Mouse (Mus musculus): ENCODE measurements at regions not wholly inside any gene's neighbourhood (a gene's known extent, or its start where the extent isn't known, plus 50 kb on each side); places are given as distances from the start of the nearest gene placed in this dataset.
A peak's percentile ranks its signal among the peaks of the same experiment; 100 is the strongest.

DNA sequence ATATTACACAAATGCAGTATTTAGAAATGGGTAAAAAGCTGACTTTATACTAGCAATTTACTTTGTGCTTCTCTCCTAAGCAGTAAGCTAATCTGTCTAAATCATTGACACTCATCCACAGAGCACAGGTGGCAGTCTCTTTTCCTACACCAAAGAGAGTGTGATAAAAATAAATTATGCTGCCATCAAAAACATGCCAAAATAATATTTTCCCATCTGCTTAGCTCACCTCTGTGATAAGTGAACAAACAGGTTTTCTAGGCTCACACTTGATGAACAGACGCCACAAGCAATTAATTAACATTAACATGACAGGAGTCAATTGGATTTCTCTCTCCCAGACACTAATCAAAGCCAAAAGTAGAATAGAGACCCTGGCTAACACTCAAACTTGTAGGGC lies 451.2 kb downstream of the Bmp2 start:
- Histone ChIP-seq H3K27me3 (ENCODE audit: insufficient read depth, low read length) (no peaks in the 10 kb centered on the region), H3K36me3 (ENCODE audit: insufficient read depth, low read length) (no peaks in the 10 kb centered on the region), H3K4me2 (ENCODE audit: low read depth, low read length, poor library complexity, severe bottlenecking) (no peak overlapping the region), H3K9me3 (ENCODE audit: low read length) (no peaks in the 10 kb centered on the region), H3K27ac (ENCODE audit: low read depth, low read length) (no peak overlapping the region), H3K9ac (replicated peaks; ENCODE audit: low read length, poor library complexity, severe bottlenecking) (no peak overlapping the region), H3K4me3 (ENCODE audit: low read depth, low read length) (no peak overlapping the region), H3K4me1 (ENCODE audit: insufficient read depth, low read length) (no peaks in the 10 kb centered on the region)
- DNase-seq (ENCODE audit: low spot score) (peak; percentile 54), ATAC-seq (ENCODE audit: low FRiP score) (no peak)
- no peak for TF ChIP-seq CTCF (IDR thresholded peaks at IDR 0.05)
- WGBS: 71% methylated on average over 1 of the region's 1 CpGs

DNA sequence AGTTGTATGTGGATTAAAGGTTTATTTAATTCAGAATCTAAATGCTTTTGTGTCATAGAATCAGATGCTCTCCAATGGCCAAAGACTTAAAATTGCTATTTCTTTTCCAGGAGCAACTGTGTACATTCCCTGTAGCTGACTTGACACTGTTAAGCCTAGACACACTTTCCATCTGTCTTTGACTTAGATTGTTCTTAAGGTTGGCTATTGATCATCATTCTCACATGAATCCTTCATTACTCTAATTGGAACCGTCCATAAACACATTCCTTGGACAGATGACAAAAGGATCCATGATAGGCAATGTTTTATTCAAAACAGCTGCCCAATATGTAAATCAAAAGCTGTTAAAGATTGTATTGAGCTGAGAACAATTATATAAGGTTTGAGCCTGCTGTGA lies 442.8 kb downstream of the Bmp2 start:
- no peak overlapping the region for H3K27ac ChIP-seq (ENCODE audit: low read depth, low read length)
- H3K36me3 ChIP-seq (ENCODE audit: insufficient read depth, low read length): no peaks in the 10 kb centered on the region
- DNase-seq (ENCODE audit: low spot score) (no peak), ATAC-seq (ENCODE audit: low FRiP score) (no peak)
- no peak for TF ChIP-seq CTCF (IDR thresholded peaks at IDR 0.05)
- WGBS: 25% methylated on average over 1 of the region's 1 CpGs
- no peak overlapping the region for H3K4me3 ChIP-seq (ENCODE audit: low read depth, low read length)
- no peaks in the 10 kb centered on the region for H3K9me3 ChIP-seq (ENCODE audit: low read length)
- no peak overlapping the region for H3K9ac ChIP-seq (replicated peaks; ENCODE audit: low read length, poor library complexity, severe bottlenecking)
- H3K4me2 ChIP-seq (ENCODE audit: low read depth, low read length, poor library complexity, severe bottlenecking): no peak overlapping the region
- no peaks in the 10 kb centered on the region for H3K27me3 ChIP-seq (ENCODE audit: insufficient read depth, low read length)
- H3K4me1 ChIP-seq (ENCODE audit: insufficient read depth, low read length): no peaks in the 10 kb centered on the region

DNA sequence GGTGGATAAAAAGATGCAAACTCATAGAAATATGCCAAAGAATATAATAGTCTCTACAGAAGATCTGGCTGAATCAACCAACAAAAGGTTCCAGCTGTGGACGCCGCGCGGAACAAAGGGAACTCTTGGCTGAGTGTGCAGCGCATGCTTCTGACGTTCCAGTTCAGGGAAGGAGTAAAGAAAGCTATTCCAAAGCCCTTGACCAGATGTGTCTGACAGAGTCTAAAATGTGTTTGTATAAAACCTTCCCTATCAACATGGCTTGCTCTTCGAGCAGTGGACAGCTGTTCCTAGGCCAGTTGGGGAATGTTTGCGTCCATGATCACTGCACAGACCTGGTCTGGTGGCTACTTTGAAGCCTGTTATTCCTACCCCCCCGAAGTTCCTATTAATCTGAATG lies 442.4 kb downstream of the Bmp2 start:
- no peaks in the 10 kb centered on the region for H3K4me1 ChIP-seq (ENCODE audit: insufficient read depth, low read length)
- ATAC-seq (ENCODE audit: low FRiP score): no peak
- no peaks in the 10 kb centered on the region for H3K36me3 ChIP-seq (ENCODE audit: insufficient read depth, low read length)
- no peaks in the 10 kb centered on the region for H3K27me3 ChIP-seq (ENCODE audit: insufficient read depth, low read length)
- no peak overlapping the region for H3K4me2 ChIP-seq (ENCODE audit: low read depth, low read length, poor library complexity, severe bottlenecking)
- no peak overlapping the region for H3K9ac ChIP-seq (replicated peaks; ENCODE audit: low read length, poor library complexity, severe bottlenecking)
- DNase-seq (ENCODE audit: low spot score): no peak
- no peak overlapping the region for H3K27ac ChIP-seq (ENCODE audit: low read depth, low read length)
- H3K4me3 ChIP-seq (ENCODE audit: low read depth, low read length): no peak overlapping the region
- H3K9me3 ChIP-seq (ENCODE audit: low read length): no peaks in the 10 kb centered on the region
- WGBS: 70% methylated on average over 9 of the region's 9 CpGs
- no peak for TF ChIP-seq CTCF (IDR thresholded peaks at IDR 0.05)

DNA sequence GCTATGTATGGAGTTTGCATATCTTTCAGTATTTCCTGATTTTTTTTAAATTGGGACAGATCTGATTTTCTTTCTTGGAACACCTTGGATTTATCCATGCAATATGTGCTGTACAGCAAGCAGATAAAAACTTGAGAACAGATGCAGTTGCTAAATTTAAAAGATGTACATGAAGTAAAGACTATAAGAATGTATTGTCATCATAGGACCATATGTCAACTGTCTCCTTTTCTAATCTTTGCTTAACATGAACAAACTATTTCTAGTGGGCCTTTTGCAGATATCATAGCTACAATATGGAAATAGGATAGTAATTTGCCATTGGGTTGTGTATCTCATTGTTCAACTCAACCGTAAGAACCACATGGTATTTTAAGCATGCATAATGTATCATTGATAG lies 435.7 kb downstream of the Bmp2 start:
- Histone ChIP-seq H3K4me1 (ENCODE audit: insufficient read depth, low read length) (no peaks in the 10 kb centered on the region), H3K4me3 (ENCODE audit: low read depth, low read length) (no peak overlapping the region), H3K9ac (replicated peaks; ENCODE audit: low read length, poor library complexity, severe bottlenecking) (no peak overlapping the region), H3K27ac (ENCODE audit: low read depth, low read length) (no peak overlapping the region), H3K9me3 (ENCODE audit: low read length) (no peaks in the 10 kb centered on the region), H3K36me3 (ENCODE audit: insufficient read depth, low read length) (no peaks in the 10 kb centered on the region), H3K27me3 (ENCODE audit: insufficient read depth, low read length) (no peaks in the 10 kb centered on the region), H3K4me2 (ENCODE audit: low read depth, low read length, poor library complexity, severe bottlenecking) (no peak overlapping the region)
- ATAC-seq (ENCODE audit: low FRiP score): no peak
- 93% methylated on average over 1 of the region's 1 CpGs for WGBS
- TF ChIP-seq CTCF (IDR thresholded peaks at IDR 0.05): no peak
- DNase-seq (ENCODE audit: low spot score): no peak

All from midbrain, postnatal 0 days (tissue).